Mouse (Mus musculus) cerebellum, postnatal 14 days (tissue): Measurements from ENCODE around the gene Cobl.

Experiments
- DNase-seq, 2 experiments: peaks; one replicate each; pipeline ENCODE4 v3.0.0; 2021; ENCODE audit warnings: mixed read lengths in 2 of 2

Gene Cobl

GRCm38 (mm10) chr11:12215582-12215981, 249.2 kb downstream of the Cobl start:
- no peak for DNase-seq

GRCm38 (mm10) chr11:12208574-12208973, 256.2 kb downstream of the Cobl start:
- no peak for DNase-seq

GRCm38 (mm10) chr11:12205201-12206161, 259.3 kb downstream of the Cobl start:
- peak in 1 of 2 experiments; percentile 44 for DNase-seq

- peak; percentile 72 to 80 for DNase-seq
These were observed 265.3 kb downstream of the Cobl start for GRCm38 (mm10) chr11:12199441-12199840.

- DNase-seq = peak; percentile 63 to 78
These were observed 265.9 kb downstream of the Cobl start for GRCm38 (mm10) chr11:12198700-12199349.

- no peak for DNase-seq
These were observed 266.7 kb downstream of the Cobl start for GRCm38 (mm10) chr11:12198017-12198416.

GRCm38 (mm10) chr11:12197542-12197941, 267.2 kb downstream of the Cobl start:
- no peak for DNase-seq

GRCm38 (mm10) chr11:12195390-12195789, 269.4 kb downstream of the Cobl start:
- peak in 1 of 2 experiments; percentile 26 for DNase-seq

- no peak for DNase-seq
These were observed 271.4 kb downstream of the Cobl start for GRCm38 (mm10) chr11:12193369-12193768.

- peak; percentile 21 to 53 for DNase-seq
These were observed 273.4 kb downstream of the Cobl start for GRCm38 (mm10) chr11:12191386-12191785.

GRCm38 (mm10) chr11:12190417-12190816, 274.3 kb downstream of the Cobl start:
- no peak for DNase-seq
